Mouse (Mus musculus) CH12.LX (cell line): ENCODE measurements around the gene Plk3. TPM values are rescaled to one million over a fixed set of nuclear protein-coding genes. Genes with fewer than 3 reads are reported as not detected.

Experiments
- DNase-seq: peaks from one replicate; pipeline ENCODE4 v3.0.0-alpha.2; 2013; ENCODE audit errors: extremely low read depth
- H3K27ac ChIP-seq: 2 replicates; pipeline ENCODE4 v1.5.1; 2012; ENCODE audit warnings: low read depth, mild to moderate bottlenecking, control low read depth, moderate library complexity; ENCODE audit not compliant: insufficient read depth
- H3K27me3 ChIP-seq: replicated peaks from 2 replicates; pipeline ENCODE3; 2012; ENCODE audit warnings: inconsistent platforms
- H3K36me3 ChIP-seq, 2 experiments: replicated peaks in 1 of 2; 2 replicates each; pipeline versions ENCODE3 to v1.6.1; 2012; ENCODE audit warnings: inconsistent platforms in 1 of 2, low read length in 1 of 2, mild to moderate bottlenecking in 1 of 2, mixed read lengths in 1 of 2, moderate library complexity in 1 of 2; ENCODE audit not compliant: control insufficient read depth in 1 of 2, insufficient read depth in 1 of 2
- H3K4me1 ChIP-seq, 2 experiments: 2 replicates each; pipeline ENCODE4 v1.6.1; 2012; ENCODE audit warnings: inconsistent platforms in 1 of 2, moderate library complexity in 1 of 2; ENCODE audit not compliant: insufficient read depth in 2 of 2, control insufficient read depth in 1 of 2
- H3K4me2 ChIP-seq: 2 replicates; pipeline ENCODE4 v1.6.1; 2012; ENCODE audit warnings: low read depth, mild to moderate bottlenecking, control low read depth; ENCODE audit not compliant: poor library complexity, insufficient read depth, severe bottlenecking
- H3K4me3 ChIP-seq, 3 experiments: fragments of 150-350 bp in 1 of 3; sonication (generic) in 1 of 3; replicated peaks in 1 of 3; 2 replicates each; pipeline versions ENCODE3 to v1.5.1; 2011 to 2012; ENCODE audit warnings: low read depth in 2 of 3, low read length in 2 of 3, mild to moderate bottlenecking in 2 of 3, moderate library complexity in 2 of 3, control low read depth in 1 of 3, improper control_type of control experiment in 1 of 3, inconsistent platforms in 1 of 3, mixed read lengths in 1 of 3; ENCODE audit not compliant: poor library complexity in 1 of 3
- H3K79me2 ChIP-seq: replicated peaks from 2 replicates; pipeline ENCODE4 v1.6.1; 2012; ENCODE audit warnings: mild to moderate bottlenecking, moderate library complexity; ENCODE audit not compliant: control insufficient read depth, poor library complexity, insufficient read depth, severe bottlenecking; ENCODE audit errors: extremely low read depth
- H3K9ac ChIP-seq: 2 replicates; pipeline ENCODE4 v1.6.1; 2012; ENCODE audit warnings: low read depth, mild to moderate bottlenecking, control low read depth, moderate library complexity; ENCODE audit not compliant: insufficient read depth
- H3K9me3 ChIP-seq: replicated peaks from 2 replicates; pipeline ENCODE3; 2012; ENCODE audit warnings: low read length, inconsistent platforms, mixed read lengths
- BHLHE40 ChIP-seq: IDR thresholded peaks from 2 replicates; pipeline ENCODE4 v1.6.1; 2011; ENCODE audit warnings: mild to moderate bottlenecking, low read depth, low read length, improper control_type of control experiment
- CHD1 ChIP-seq: IDR thresholded peaks from 2 replicates; pipeline ENCODE4 v1.6.1; 2012; ENCODE audit warnings: low read depth, low read length, improper control_type of control experiment, inconsistent platforms
- CHD2 ChIP-seq: IDR thresholded peaks from 2 replicates; pipeline ENCODE4 v1.6.1; 2011; ENCODE audit warnings: low read length, improper control_type of control experiment
- CTCF ChIP-seq, 2 experiments: IDR thresholded peaks in 1 of 2; conservative IDR thresholded peaks in 1 of 2; 2 replicates each; pipeline ENCODE4 v1.5.1; 2011 to 2012; ENCODE audit warnings: low read depth in 2 of 2, low read length in 2 of 2, improper control_type of control experiment in 1 of 2, inconsistent platforms in 1 of 2, mild to moderate bottlenecking in 1 of 2, moderate library complexity in 1 of 2
- E2F4 ChIP-seq: IDR thresholded peaks from 2 replicates; pipeline ENCODE4 v1.6.1; 2011; ENCODE audit warnings: low read depth, low read length, improper control_type of control experiment; ENCODE audit not compliant: insufficient replicate concordance
- ELF1 ChIP-seq: IDR thresholded peaks from 2 replicates; pipeline ENCODE4 v1.6.1; 2014; ENCODE audit warnings: low read depth, mild to moderate bottlenecking, inconsistent platforms, low read length, improper control_type of control experiment
- EP300 ChIP-seq: IDR thresholded peaks from 2 replicates; pipeline ENCODE4 v1.6.1; 2011; ENCODE audit warnings: low read length, improper control_type of control experiment
- ETS1 ChIP-seq: conservative IDR thresholded peaks from 2 replicates; pipeline ENCODE4 v1.6.1; 2012; ENCODE audit warnings: low read depth, mild to moderate bottlenecking, inconsistent platforms, low read length, improper control_type of control experiment, moderate library complexity
- GABPA ChIP-seq: IDR thresholded peaks from 2 replicates; pipeline ENCODE4 v1.6.1; 2012; ENCODE audit warnings: low read depth, low read length, improper control_type of control experiment, inconsistent platforms; ENCODE audit not compliant: insufficient replicate concordance
- HCFC1 ChIP-seq: IDR thresholded peaks from 2 replicates; pipeline ENCODE4 v1.6.1; 2012; ENCODE audit warnings: low read depth, mild to moderate bottlenecking, inconsistent platforms, low read length, improper control_type of control experiment
- IRF4 ChIP-seq: IDR thresholded peaks from 2 replicates; pipeline ENCODE4 v1.6.1; 2014; ENCODE audit warnings: low read depth, mild to moderate bottlenecking, inconsistent platforms, low read length, improper control_type of control experiment
- JUN ChIP-seq: IDR thresholded peaks from 2 replicates; pipeline ENCODE4 v1.6.1; 2011; ENCODE audit warnings: low read depth, mild to moderate bottlenecking, low read length, improper control_type of control experiment, moderate library complexity; ENCODE audit not compliant: insufficient read depth
- JUND ChIP-seq: conservative IDR thresholded peaks from 2 replicates; pipeline ENCODE4 v1.6.1; 2011; ENCODE audit warnings: low read depth, low read length, improper control_type of control experiment
- KAT2A ChIP-seq: IDR thresholded peaks from 2 replicates; pipeline ENCODE4 v1.6.1; 2012; ENCODE audit warnings: low read length, improper control_type of control experiment, inconsistent platforms; ENCODE audit not compliant: insufficient replicate concordance
- MAFK ChIP-seq: IDR thresholded peaks from 2 replicates; pipeline ENCODE4 v1.6.1; 2011; ENCODE audit warnings: low read length, improper control_type of control experiment; ENCODE audit not compliant: insufficient replicate concordance
- MAX ChIP-seq: IDR thresholded peaks from 2 replicates; pipeline ENCODE4 v1.6.1; 2011; ENCODE audit warnings: low read length, improper control_type of control experiment
- MAZ ChIP-seq: IDR thresholded peaks from 2 replicates; pipeline ENCODE4 v1.6.1; 2012; ENCODE audit warnings: low read depth, mild to moderate bottlenecking, inconsistent platforms, low read length, improper control_type of control experiment, moderate library complexity
- MEF2A ChIP-seq: IDR thresholded peaks from 2 replicates; pipeline ENCODE4 v1.6.1; 2014; ENCODE audit warnings: low read depth, mild to moderate bottlenecking, inconsistent platforms, low read length, improper control_type of control experiment, borderline replicate concordance
- MXI1 ChIP-seq: IDR thresholded peaks from 2 replicates; pipeline ENCODE4 v1.6.1; 2011; ENCODE audit warnings: mild to moderate bottlenecking, low read depth, low read length, improper control_type of control experiment
- MYC ChIP-seq: IDR thresholded peaks from 2 replicates; pipeline ENCODE4 v1.6.1; 2011; ENCODE audit warnings: low read depth, mild to moderate bottlenecking, improper control_type of control experiment, low read length
- NELFE ChIP-seq: IDR thresholded peaks from 2 replicates; pipeline ENCODE4 v1.6.1; 2011; ENCODE audit warnings: low read depth, low read length, improper control_type of control experiment
- NRF1 ChIP-seq: IDR thresholded peaks from 2 replicates; pipeline ENCODE4 v1.6.1; 2014; ENCODE audit warnings: low read depth, mild to moderate bottlenecking, inconsistent platforms, low read length, improper control_type of control experiment, moderate library complexity
- PAX5 ChIP-seq: IDR thresholded peaks from 2 replicates; pipeline ENCODE4 v1.6.1; 2012; ENCODE audit warnings: low read length, inconsistent platforms, mixed read lengths
- POLR2A ChIP-seq: IDR thresholded peaks from 2 replicates; pipeline ENCODE4 v1.6.1; 2011; ENCODE audit warnings: low read depth, mild to moderate bottlenecking, improper control_type of control experiment, low read length
- POLR2AphosphoS2 ChIP-seq: IDR thresholded peaks from 2 replicates; pipeline ENCODE4 v1.6.1; 2011; ENCODE audit warnings: low read depth, low read length, improper control_type of control experiment
- RAD21 ChIP-seq: IDR thresholded peaks from 2 replicates; pipeline ENCODE4 v1.6.1; 2011; ENCODE audit warnings: low read depth, mild to moderate bottlenecking, low read length, improper control_type of control experiment, moderate library complexity
- RCOR1 ChIP-seq: conservative IDR thresholded peaks from 2 replicates; pipeline ENCODE4 v1.6.1; 2012; ENCODE audit warnings: low read depth, mild to moderate bottlenecking, inconsistent platforms, low read length, improper control_type of control experiment
- SIN3A ChIP-seq: IDR thresholded peaks from 2 replicates; pipeline ENCODE4 v1.6.1; 2012; ENCODE audit warnings: low read length, improper control_type of control experiment, inconsistent platforms
- SMC3 ChIP-seq: IDR thresholded peaks from 2 replicates; pipeline ENCODE4 v1.6.1; 2011; ENCODE audit warnings: low read depth, low read length, improper control_type of control experiment
- TBP ChIP-seq: conservative IDR thresholded peaks from 2 replicates; pipeline ENCODE4 v1.6.1; 2011; ENCODE audit warnings: low read depth, low read length, improper control_type of control experiment
- TCF12 ChIP-seq: IDR thresholded peaks from 2 replicates; pipeline ENCODE4 v1.6.1; 2014; ENCODE audit warnings: low read depth, mild to moderate bottlenecking, inconsistent platforms, low read length, improper control_type of control experiment
- UBTF ChIP-seq: IDR thresholded peaks from 2 replicates; pipeline ENCODE4 v1.6.1; 2012; ENCODE audit warnings: low read depth, mild to moderate bottlenecking, inconsistent platforms, low read length, improper control_type of control experiment, moderate library complexity
- USF1 ChIP-seq: IDR thresholded peaks from 2 replicates; pipeline ENCODE4 v1.6.1; 2014; ENCODE audit warnings: low read depth, mild to moderate bottlenecking, inconsistent platforms, low read length, improper control_type of control experiment
- USF2 ChIP-seq: conservative IDR thresholded peaks from 2 replicates; pipeline ENCODE4 v1.6.1; 2011; ENCODE audit warnings: low read depth, low read length, improper control_type of control experiment
- ZC3H11A ChIP-seq: IDR thresholded peaks from 2 replicates; pipeline ENCODE4 v1.6.1; 2012; ENCODE audit warnings: low read depth, mild to moderate bottlenecking, inconsistent platforms, low read length, improper control_type of control experiment
- ZKSCAN1 ChIP-seq: IDR thresholded peaks from 2 replicates; pipeline ENCODE4 v1.6.1; 2012; ENCODE audit warnings: low read depth, inconsistent platforms, low read length, improper control_type of control experiment, borderline replicate concordance
- ZMIZ1 ChIP-seq: IDR thresholded peaks from 2 replicates; pipeline ENCODE4 v1.6.1; 2012; ENCODE audit warnings: low read depth, mild to moderate bottlenecking, inconsistent platforms, low read length, improper control_type of control experiment
- ZNF384 ChIP-seq: IDR thresholded peaks from 2 replicates; pipeline ENCODE4 v1.6.1; 2012; ENCODE audit warnings: low read depth, low read length, improper control_type of control experiment, inconsistent platforms
- dilution Hi-C: fragments of 300-500 bp; cut with MboI; formaldehyde crosslinking; loops from 2 replicates; pipeline ENCODE4 v1.14.3; 2020; ENCODE audit warnings: low sequenced_read_pairs; ENCODE audit not compliant: extremely low pct_unique_long_range_greater_than_20kb, extremely low pct_ligation_motif_present
- in situ Hi-C: fragments of 300-500 bp; cut with MboI; formaldehyde crosslinking; loops from 3 replicates; pipeline ENCODE4 v1.14.3; 2019; ENCODE audit warnings: low sequenced_read_pairs, low pct_ligation_motif_present, low pct_unique_long_range_greater_than_20kb, mixed read lengths
- polyA plus RNA-seq: library from polyadenylated mRNA; unstranded; fragments of >175 nt; gene quantifications from 2 replicates; pipeline ENCODE4 v1.2.1, GENCODE M21; 2012; ENCODE audit warnings: low read depth; ENCODE audit not compliant: insufficient read length
- total RNA-seq, 2 experiments: library from RNA; depleted of rRNA; stranded (reverse); fragments of 300-350 nt in 1 of 2; fragments of >200 nt in 1 of 2; gene quantifications; 2 replicates each; pipeline ENCODE4 v1.2.3; 2012 to 2014

Gene Plk3
- total and polyA plus RNA-seq, 3 experiments = 8.8 to 18.5 (median 12.0) TPM

GRCm38 (mm10) chr4:117126675-117127290 lies 7.0 kb downstream of the Plk3 start, which contains the start of gene Tctex1d4:
Gene Tctex1d4, plus strand, starts transcription at chr4:117126794.
- H3K27ac ChIP-seq = peak within 1 kb of the TSS; percentile 94
- peaks cover 18 to 75% of the 10 kb centered on the region in 2 experiments for H3K4me1 ChIP-seq
- peaks cover 35 to 42% of the 10 kb centered on the region in 2 experiments for H3K36me3 ChIP-seq

DNA sequence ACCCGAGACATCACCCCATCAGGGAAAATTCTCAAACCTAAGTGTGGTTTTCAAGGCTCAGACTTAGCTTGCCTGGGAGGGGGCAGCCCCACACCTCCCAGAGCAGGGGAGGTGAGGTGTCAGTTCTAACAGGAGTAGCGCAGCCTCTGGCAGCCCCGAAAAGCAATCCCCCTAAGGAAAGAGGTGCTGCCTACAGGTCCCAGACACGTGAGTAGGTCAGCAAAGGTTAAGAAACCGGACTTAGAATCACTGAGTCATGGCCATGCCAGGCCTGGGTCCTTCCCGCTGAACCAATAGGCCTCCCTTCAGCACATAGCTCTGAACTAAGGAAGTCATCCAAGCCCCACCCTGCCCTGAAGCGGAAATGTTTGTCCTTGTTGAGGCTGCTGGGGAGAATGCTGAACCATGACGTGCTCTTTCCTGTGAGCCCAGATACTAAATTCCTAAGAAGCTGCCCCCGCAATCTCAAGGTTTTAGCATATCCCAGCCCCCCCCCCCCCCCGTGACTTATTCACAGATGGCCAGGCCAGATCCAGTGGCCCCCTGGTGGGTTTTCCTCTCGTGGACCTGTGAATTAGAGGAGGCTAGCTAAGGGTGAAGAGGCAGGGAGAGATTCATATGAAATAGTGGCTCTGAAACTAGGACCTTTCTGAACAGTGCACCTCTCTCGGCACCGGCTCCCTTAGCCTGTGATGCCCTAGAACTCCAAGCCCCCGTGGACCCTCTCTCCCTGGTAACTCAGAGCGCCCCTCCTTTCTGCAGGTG lies 7.7 kb downstream of the Plk3 start:
- H3K27me3 ChIP-seq = no peaks in the 10 kb centered on the region
- H3K4me1 ChIP-seq = peaks cover 18 to 75% of the 10 kb centered on the region in 2 experiments
- no peaks in the 10 kb centered on the region for H3K9me3 ChIP-seq
- in situ Hi-C loops (no loop called here), dilution Hi-C loops (no loop called here)
- H3K4me3 ChIP-seq = peak overlapping the region in 2 of 3 experiments; percentile 18 to 33
- peak; percentile 90 for DNase-seq
- peak overlapping the region; percentile 54 for H3K9ac ChIP-seq
- no peaks in the 10 kb centered on the region; the same call in 1 of the 2 replicates for H3K79me2 ChIP-seq
- peaks cover 29 to 36% of the 10 kb centered on the region in 2 experiments for H3K36me3 ChIP-seq
- peak overlapping the region; percentile 64 for H3K4me2 ChIP-seq
- peak overlapping the region; percentile 94 for H3K27ac ChIP-seq
- TF ChIP-seq ZC3H11A = no peak
- peak; percentile 40; the same call in 1 of the 2 replicates for TF ChIP-seq HCFC1
- peak; percentile 60; the same call in 1 of the 2 replicates for TF ChIP-seq MAX
- no peak for TF ChIP-seq KAT2A
- peak; percentile 92 for TF ChIP-seq BHLHE40
- no peak; the same call in 1 of the 2 replicates for TF ChIP-seq IRF4
- TF ChIP-seq ELF1 = peak; percentile 77
- no peak for TF ChIP-seq CTCF (conservative IDR thresholded peaks at IDR 0.05 in 1 of 2, IDR thresholded peaks at IDR 0.05 in 1 of 2; ENCODE audit: low read depth in 2 of 2, low read length in 2 of 2)
- 0 out of 2 replicates have a peak, but pooled peaks have one; percentile 38 for TF ChIP-seq UBTF
- TF ChIP-seq POLR2A = peak; percentile 62
- 0 out of 2 replicates have a peak, but pooled peaks have one; percentile 30 for TF ChIP-seq NRF1
- TF ChIP-seq MAFK = peak; percentile 41; the same call in 1 of the 2 replicates
- TF ChIP-seq CHD2 = no peak
- no peak for TF ChIP-seq POLR2AphosphoS2

More at GRCm38 (mm10) chr4:117126675-117127290, 7.0 kb downstream of the Plk3 start, which contains the start of gene Tctex1d4:
- Histone ChIP-seq H3K9me3 (no peaks in the 10 kb centered on the region), H3K4me2 (peak within 1 kb of the TSS; percentile 64), H3K79me2 (peaks cover 2% of the 10 kb centered on the region; the same call in 1 of the 2 replicates), H3K9ac (peak within 1 kb of the TSS; percentile 54), H3K27me3 (no peaks in the 10 kb centered on the region), H3K4me3 (peak within 1 kb of the TSS in 2 of 3 experiments; percentile 18 to 33)
- dilution Hi-C loops (no loop called here), in situ Hi-C loops (no loop called here)
- peak; percentile 74 for TF ChIP-seq EP300
- TF ChIP-seq HCFC1 = no peak
- 0 out of 2 replicates have a peak, but pooled peaks have one; percentile 37 for TF ChIP-seq UBTF
- TF ChIP-seq CTCF (conservative IDR thresholded peaks at IDR 0.05 in 1 of 2, IDR thresholded peaks at IDR 0.05 in 1 of 2; ENCODE audit: low read depth in 2 of 2, low read length in 2 of 2) = no peak
- no peak for TF ChIP-seq KAT2A
- 0 out of 2 replicates have a peak, but pooled peaks have one; percentile 20 for TF ChIP-seq MAX
- 0 out of 2 replicates have a peak, but pooled peaks have one; percentile 38 for TF ChIP-seq MAFK
- peak; percentile 40; the same call in 1 of the 2 replicates for TF ChIP-seq ELF1
- no peak for TF ChIP-seq RCOR1
- no peak for TF ChIP-seq TCF12
- TF ChIP-seq USF1 = no peak
- TF ChIP-seq SIN3A = no peak
- TF ChIP-seq NRF1 = no peak
- no peak for TF ChIP-seq SMC3
- peak; percentile 25; the same call in 1 of the 2 replicates for TF ChIP-seq NELFE
- peak; percentile 75 for TF ChIP-seq TBP
- peak; percentile 54 for TF ChIP-seq POLR2A
- no peak for TF ChIP-seq USF2
- TF ChIP-seq MAZ = 0 out of 2 replicates have a peak, but pooled peaks have one; percentile 29
- TF ChIP-seq MYC = no peak
- TF ChIP-seq CHD1 = 0 out of 2 replicates have a peak, but pooled peaks have one; percentile 54
- no peak for TF ChIP-seq ZC3H11A
- TF ChIP-seq ZKSCAN1 = no peak
- peak; percentile 23 for TF ChIP-seq CHD2
- peak; percentile 18; the same call in 1 of the 2 replicates for TF ChIP-seq JUN
- TF ChIP-seq E2F4 = no peak
- TF ChIP-seq GABPA = no peak
- TF ChIP-seq ZMIZ1 = peak; percentile 54
- TF ChIP-seq ETS1 = peak; percentile 52; the same call in 1 of the 2 replicates
- no peak for TF ChIP-seq JUND
- TF ChIP-seq IRF4 = peak; percentile 85
- peak; percentile 38; the same call in 1 of the 2 replicates for TF ChIP-seq MEF2A
- no peak for TF ChIP-seq RAD21
- TF ChIP-seq MXI1 = 0 out of 2 replicates have a peak, but pooled peaks have one; percentile 15
- no peak for TF ChIP-seq PAX5
- TF ChIP-seq ZNF384 = no peak
- TF ChIP-seq BHLHE40 = no peak
- no peak for TF ChIP-seq POLR2AphosphoS2
- DNase-seq = peak; percentile 82
